Mouse (Mus musculus) megakaryocyte, embryonic 14.5 days (primary cell): ENCODE measurements at regions not wholly inside any gene's neighbourhood (a gene's known extent, or its start where the extent isn't known, plus 50 kb on each side); places are given as distances from the start of the nearest gene placed in this dataset.

ENCODE experiments used
- FLI1 ChIP-seq: IDR thresholded peaks from 2 replicates; pipeline ENCODE4 v1.6.1; 2012; ENCODE audit warnings: low read length, inconsistent platforms, mixed read lengths
- GATA1 ChIP-seq: IDR thresholded peaks from 3 replicates; pipeline ENCODE4 v1.6.1; 2012; ENCODE audit warnings: mixed read lengths, low read length, inconsistent platforms, borderline replicate concordance

- TF ChIP-seq GATA1 (no peak), FLI1 (no peak)
Measured at GRCm38 (mm10) chr11:112103252-112103651, 678.8 kb upstream of the Sox9 start.
